Mouse (Mus musculus): ENCODE results near the gene Nkx2-3. TPM values are rescaled to one million over a fixed set of nuclear protein-coding genes. Genes with fewer than 3 reads are reported as not detected.
A peak's percentile ranks its signal among the peaks of the same experiment; 100 is the strongest.

Gene Nkx2-3
- polyA plus RNA-seq, 1 experiment, result 0.06 TPM

- TF ChIP-seq CTCF (IDR thresholded peaks at IDR 0.05; ENCODE audit: control insufficient read depth, insufficient read depth, insufficient replicate concordance, low read depth, low read length) (no peak), POLR2A (IDR thresholded peaks at IDR 0.05; ENCODE audit: control insufficient read depth, low read depth, low read length) (no peak)
- peaks cover 31% of the 10 kb centered on the region for H3K4me1 ChIP-seq (ENCODE audit: control insufficient read depth, insufficient read depth, low read length)
- no peak overlapping the region for H3K27ac ChIP-seq (ENCODE audit: control insufficient read depth, insufficient read depth, low read depth, low read length)
- H3K4me3 ChIP-seq (ENCODE audit: control insufficient read depth, low read depth, low read length), result no peak overlapping the region
- peaks cover 20% of the 10 kb centered on the region for H3K27me3 ChIP-seq (ENCODE audit: control insufficient read depth, insufficient read depth, low read length)
- H3K36me3 ChIP-seq (ENCODE audit: control insufficient read depth, insufficient read depth, low read length), result no peaks in the 10 kb centered on the region
Measured at GRCm38 (mm10) chr19:43616415-43616861, 4.3 kb downstream of the Nkx2-3 start.

- Histone ChIP-seq H3K27me3 (ENCODE audit: control insufficient read depth, insufficient read depth, low read length) (peaks cover 20% of the 10 kb centered on the region), H3K36me3 (ENCODE audit: control insufficient read depth, insufficient read depth, low read length) (no peaks in the 10 kb centered on the region), H3K4me1 (ENCODE audit: control insufficient read depth, insufficient read depth, low read length) (peaks cover 31% of the 10 kb centered on the region), H3K4me3 (ENCODE audit: control insufficient read depth, low read depth, low read length) (no peak overlapping the region), H3K27ac (ENCODE audit: control insufficient read depth, insufficient read depth, low read depth, low read length) (no peak overlapping the region)
- TF ChIP-seq CTCF (IDR thresholded peaks at IDR 0.05; ENCODE audit: control insufficient read depth, insufficient read depth, insufficient replicate concordance, low read depth, low read length) (no peak), POLR2A (IDR thresholded peaks at IDR 0.05; ENCODE audit: control insufficient read depth, low read depth, low read length) (no peak)
Measured at GRCm38 (mm10) chr19:43616889-43617288, 4.8 kb downstream of the Nkx2-3 start.

DNA sequence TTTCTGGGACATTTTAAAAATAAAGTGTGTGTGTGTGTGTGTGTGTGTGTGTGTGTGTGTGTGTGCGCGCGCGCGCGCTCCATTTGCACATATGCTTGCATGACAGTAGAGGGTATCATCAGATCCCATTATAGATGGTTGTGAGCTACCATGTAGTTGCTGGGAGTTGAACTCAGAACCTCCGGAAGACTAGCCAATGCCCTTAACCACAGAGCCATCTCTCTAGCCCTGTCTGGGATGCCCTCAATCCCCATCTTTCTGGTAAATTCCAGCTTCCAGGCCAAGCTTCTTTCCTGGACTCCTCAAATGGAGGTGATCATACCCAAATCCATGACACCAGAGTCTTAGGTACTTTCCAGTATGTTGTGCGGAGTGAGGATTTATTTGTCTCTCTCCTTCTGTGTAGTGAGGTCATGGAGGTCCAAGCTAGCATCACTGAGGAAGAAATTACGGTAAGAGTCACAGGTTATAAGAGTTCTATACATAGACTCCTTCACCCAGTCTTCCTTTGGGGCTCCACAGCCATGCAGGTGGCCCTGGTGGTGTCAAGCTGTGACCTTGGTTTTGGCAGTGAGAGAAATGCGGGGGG, 5.7 kb downstream of the Nkx2-3 start:
- peaks cover 25% of the 10 kb centered on the region for H3K4me1 ChIP-seq (ENCODE audit: control insufficient read depth, insufficient read depth, low read length)

GRCm38 (mm10) chr19:43618505-43619030, 6.4 kb downstream of the Nkx2-3 start:
- TF ChIP-seq CTCF (IDR thresholded peaks at IDR 0.05; ENCODE audit: control insufficient read depth, insufficient read depth, insufficient replicate concordance, low read depth, low read length), result no peak
- TF ChIP-seq POLR2A (IDR thresholded peaks at IDR 0.05; ENCODE audit: control insufficient read depth, low read depth, low read length), result no peak
- peaks cover 14% of the 10 kb centered on the region for H3K27me3 ChIP-seq (ENCODE audit: control insufficient read depth, insufficient read depth, low read length)
- no peak overlapping the region for H3K27ac ChIP-seq (ENCODE audit: control insufficient read depth, insufficient read depth, low read depth, low read length)
- no peaks in the 10 kb centered on the region for H3K36me3 ChIP-seq (ENCODE audit: control insufficient read depth, insufficient read depth, low read length)
- no peak overlapping the region for H3K4me3 ChIP-seq (ENCODE audit: control insufficient read depth, low read depth, low read length)
- H3K4me1 ChIP-seq (ENCODE audit: control insufficient read depth, insufficient read depth, low read length), result peaks cover 24% of the 10 kb centered on the region

More for the DNA sequence above, 5.7 kb downstream of the Nkx2-3 start:
- Histone ChIP-seq H3K27me3 (ENCODE audit: control insufficient read depth, insufficient read depth, low read length) (peaks cover 17% of the 10 kb centered on the region), H3K36me3 (ENCODE audit: control insufficient read depth, insufficient read depth, low read length) (no peaks in the 10 kb centered on the region), H3K4me3 (ENCODE audit: control insufficient read depth, low read depth, low read length) (no peak overlapping the region), H3K27ac (ENCODE audit: control insufficient read depth, insufficient read depth, low read depth, low read length) (no peak overlapping the region)
- no peak for TF ChIP-seq POLR2A (IDR thresholded peaks at IDR 0.05; ENCODE audit: control insufficient read depth, low read depth, low read length)
- no peak for TF ChIP-seq CTCF (IDR thresholded peaks at IDR 0.05; ENCODE audit: control insufficient read depth, insufficient read depth, insufficient replicate concordance, low read depth, low read length)

- Histone ChIP-seq H3K27me3 (ENCODE audit: control insufficient read depth, insufficient read depth, low read length) (peaks cover 7% of the 10 kb centered on the region), H3K4me1 (ENCODE audit: control insufficient read depth, insufficient read depth, low read length) (peaks cover 12% of the 10 kb centered on the region), H3K36me3 (ENCODE audit: control insufficient read depth, insufficient read depth, low read length) (no peaks in the 10 kb centered on the region), H3K27ac (ENCODE audit: control insufficient read depth, insufficient read depth, low read depth, low read length) (no peak overlapping the region), H3K4me3 (ENCODE audit: control insufficient read depth, low read depth, low read length) (no peak overlapping the region)
- TF ChIP-seq POLR2A (IDR thresholded peaks at IDR 0.05; ENCODE audit: control insufficient read depth, low read depth, low read length), result no peak
Measured at GRCm38 (mm10) chr19:43619916-43620479, 7.9 kb downstream of the Nkx2-3 start.

DNA sequence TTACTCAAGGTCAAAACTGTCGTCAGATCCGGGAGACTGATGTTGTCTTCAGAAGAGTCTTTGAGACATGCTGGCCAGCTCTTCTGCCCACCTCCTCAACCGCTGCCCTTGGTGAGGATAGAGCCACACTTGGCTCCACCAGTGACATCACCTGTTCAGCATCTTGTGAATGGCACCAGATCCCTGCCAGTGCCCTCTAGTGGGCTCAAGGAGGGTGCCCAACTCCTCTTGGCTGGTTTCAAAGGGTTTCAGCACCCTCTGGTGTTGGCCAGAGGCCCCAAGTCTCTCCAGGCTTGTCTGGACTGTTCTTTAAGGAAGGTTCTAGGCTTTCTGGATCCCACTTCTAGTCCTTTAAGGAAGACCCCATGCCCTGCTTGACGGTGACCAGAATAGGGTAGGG, 11.8 kb downstream of the Nkx2-3 start:
- Histone ChIP-seq H3K4me3 (ENCODE audit: control insufficient read depth, low read depth, low read length) (no peak overlapping the region), H3K27ac (ENCODE audit: control insufficient read depth, insufficient read depth, low read depth, low read length) (no peak overlapping the region), H3K36me3 (ENCODE audit: control insufficient read depth, insufficient read depth, low read length) (no peaks in the 10 kb centered on the region), H3K27me3 (ENCODE audit: control insufficient read depth, insufficient read depth, low read length) (no peaks in the 10 kb centered on the region), H3K4me1 (ENCODE audit: control insufficient read depth, insufficient read depth, low read length) (peaks cover 5% of the 10 kb centered on the region)
- TF ChIP-seq POLR2A (IDR thresholded peaks at IDR 0.05; ENCODE audit: control insufficient read depth, low read depth, low read length), result no peak
- peak; percentile 58; the same call in 1 of the 2 replicates for TF ChIP-seq CTCF (IDR thresholded peaks at IDR 0.05; ENCODE audit: control insufficient read depth, insufficient read depth, insufficient replicate concordance, low read depth, low read length)

DNA sequence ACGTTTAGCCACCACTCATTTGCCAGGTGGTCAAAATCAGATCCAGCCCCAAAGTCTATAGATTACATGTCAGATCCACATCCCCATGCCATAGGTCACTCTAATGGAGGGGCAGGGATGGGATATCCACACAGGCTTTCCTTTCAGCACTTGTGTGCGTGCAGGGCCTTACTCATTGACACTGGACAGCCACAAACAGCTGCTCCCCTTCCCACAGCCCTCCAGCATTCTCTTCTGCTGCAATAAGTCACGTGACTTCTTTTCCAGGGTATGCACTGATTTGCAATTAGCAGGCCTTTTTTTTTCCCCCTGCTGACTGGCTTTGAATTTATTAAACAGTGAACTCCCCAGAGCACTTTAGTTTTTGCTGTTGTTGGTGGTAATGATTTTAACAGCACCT, 14.0 kb downstream of the Nkx2-3 start:
- Histone ChIP-seq H3K27me3 (ENCODE audit: control insufficient read depth, insufficient read depth, low read length) (no peaks in the 10 kb centered on the region), H3K36me3 (ENCODE audit: control insufficient read depth, insufficient read depth, low read length) (no peaks in the 10 kb centered on the region), H3K4me1 (ENCODE audit: control insufficient read depth, insufficient read depth, low read length) (peaks cover 3% of the 10 kb centered on the region; the same call in 1 of the 2 replicates), H3K4me3 (ENCODE audit: control insufficient read depth, low read depth, low read length) (no peak overlapping the region), H3K27ac (ENCODE audit: control insufficient read depth, insufficient read depth, low read depth, low read length) (no peak overlapping the region)
- TF ChIP-seq CTCF (IDR thresholded peaks at IDR 0.05; ENCODE audit: control insufficient read depth, insufficient read depth, insufficient replicate concordance, low read depth, low read length), result no peak
- TF ChIP-seq POLR2A (IDR thresholded peaks at IDR 0.05; ENCODE audit: control insufficient read depth, low read depth, low read length), result no peak
